Mouse (Mus musculus) heart, embryonic 15.5 days (tissue): ENCODE measurements around the gene AI837181. TPM values are rescaled to one million over a fixed set of nuclear protein-coding genes. Genes with fewer than 3 reads are reported as not detected.
A peak's percentile ranks its signal among the peaks of the same experiment; 100 is the strongest.

Source experiments
- ATAC-seq: fragments of 200-750 bp; cut with Nextera tagmentation; replicated peaks from 2 replicates; pipeline ENCODE4 v1.8.0; 2017; ENCODE audit warnings: low read depth, moderate TSS enrichment; ENCODE audit not compliant: insufficient number of reproducible peaks, insufficient read depth, low FRiP score
- H3K27ac ChIP-seq: fragments of 300-500 bp; sonication (generic); 2 replicates; pipeline ENCODE4 v1.5.1; 2015; ENCODE audit warnings: mild to moderate bottlenecking, inconsistent platforms
- H3K27me3 ChIP-seq: fragments of 300-500 bp; sonication (generic); 2 replicates; pipeline ENCODE4 v1.6.1; 2015; ENCODE audit warnings: inconsistent platforms
- H3K36me3 ChIP-seq: fragments of 300-500 bp; sonication (generic); 2 replicates; pipeline ENCODE4 v1.6.1; 2015; ENCODE audit warnings: mild to moderate bottlenecking, inconsistent platforms
- H3K4me1 ChIP-seq: fragments of 300-500 bp; sonication (generic); replicated peaks from 2 replicates; pipeline ENCODE4 v1.6.1; 2015; ENCODE audit warnings: inconsistent platforms
- H3K4me2 ChIP-seq: fragments of 300-500 bp; sonication (generic); 2 replicates; pipeline ENCODE4 v1.6.1; 2015; ENCODE audit warnings: inconsistent platforms, mild to moderate bottlenecking, moderate library complexity
- H3K4me3 ChIP-seq: fragments of 300-500 bp; sonication (generic); 2 replicates; pipeline ENCODE4 v1.5.1; 2015; ENCODE audit warnings: mild to moderate bottlenecking, inconsistent platforms
- H3K9ac ChIP-seq: fragments of 300-500 bp; sonication (generic); 2 replicates; pipeline ENCODE4 v1.6.1; 2015; ENCODE audit warnings: mild to moderate bottlenecking, inconsistent platforms
- H3K9me3 ChIP-seq: fragments of 300-500 bp; sonication (generic); replicated peaks from 2 replicates; pipeline ENCODE4 v1.6.1; 2016; ENCODE audit warnings: inconsistent platforms
- WGBS: fragments of 180-500 bp; shearing (Covaris S2); methylation state at CpG from one replicate; pipeline ENCODE4 v1.1.7; 2015; ENCODE audit warnings: mixed read lengths; 5-methylcytosine and 5-hydroxymethylcytosine counted together
- polyA plus RNA-seq: library from polyadenylated mRNA; unstranded; fragments of >200 nt; fragmentation: Nextera tagmentation; extraction: Ambion mirVana; gene quantifications from 2 replicates; pipeline ENCODE4 v1.2.1, GENCODE M21; 2015

The AI837181 gene
- polyA plus RNA-seq, 1 experiment from 2014 or later: 34.8 TPM

GRCm38 (mm10) chr19:5474281-5475068 lies 49.5 kb downstream of the AI837181 start:
- H3K4me3 ChIP-seq: peak overlapping the region; percentile 68
- H3K27me3 ChIP-seq: no peaks in the 10 kb centered on the region
- ATAC-seq: peak; percentile 47
- WGBS: under 1% methylated on average over 47 of the region's 68 CpGs
- peaks cover 9% of the 10 kb centered on the region; the same call in 1 of the 2 replicates for H3K36me3 ChIP-seq
- peak overlapping the region; percentile 81 for H3K27ac ChIP-seq
- H3K4me1 ChIP-seq: peaks cover 23% of the 10 kb centered on the region
- H3K4me2 ChIP-seq: peak overlapping the region; percentile 90
- H3K9ac ChIP-seq: peak overlapping the region; percentile 73
- no peaks in the 10 kb centered on the region for H3K9me3 ChIP-seq

- Histone ChIP-seq H3K9me3 (no peaks in the 10 kb centered on the region), H3K36me3 (peaks cover 14% of the 10 kb centered on the region), H3K27me3 (no peaks in the 10 kb centered on the region), H3K9ac (peak overlapping the region; percentile 73), H3K4me2 (peak overlapping the region; percentile 90), H3K4me1 (peaks cover 23% of the 10 kb centered on the region), H3K27ac (peak overlapping the region; percentile 81), H3K4me3 (peak overlapping the region; percentile 68)
- ATAC-seq: no peak
- WGBS: 18% methylated on average over 13 of the region's 13 CpGs
Measured at GRCm38 (mm10) chr19:5475069-5475714, 50.2 kb downstream of the AI837181 start.

Other genes with a start within 250 kb of the AI837181 start
- gene Pacs1, start 152.0 kb upstream of the AI837181 start, polyA plus RNA-seq: 15.1 and 21.6 TPM in 2 replicates
- 195 and 216 TPM in 2 replicates for gene Sf3b2, start 129.7 kb upstream of the AI837181 start, polyA plus RNA-seq
- gene Gal3st3, start 126.8 kb upstream of the AI837181 start, polyA plus RNA-seq: 7.3 and 7.7 TPM in 2 replicates
- gene Catsper1, start 89.4 kb upstream of the AI837181 start, polyA plus RNA-seq: not detected in 2 replicates
- gene Cst6, start 75.6 kb upstream of the AI837181 start, polyA plus RNA-seq: 0.87 and 1.4 TPM in 2 replicates
- 35.3 and 45.7 TPM in 2 replicates for gene Eif1ad, start 58.4 kb upstream of the AI837181 start, polyA plus RNA-seq
- gene Banf1, start 58.0 kb upstream of the AI837181 start, polyA plus RNA-seq: 405 and 409 TPM in 2 replicates
- gene Sart1, start 36.4 kb upstream of the AI837181 start, polyA plus RNA-seq: 34.3 and 47.0 TPM in 2 replicates
- gene Tsga10ip, start 22.6 kb upstream of the AI837181 start, polyA plus RNA-seq: 2.0 TPM in 2 replicates
- 205 and 220 TPM in 2 replicates for gene Drap1, start 165 bp upstream of the AI837181 start, polyA plus RNA-seq
- not detected in 2 replicates for gene Fosl1, start 22.4 kb downstream of the AI837181 start, polyA plus RNA-seq
- gene Ccdc85b, start 32.8 kb downstream of the AI837181 start, polyA plus RNA-seq: 9.0 and 9.9 TPM in 2 replicates
- 97.9 and 106 TPM in 2 replicates for gene Fibp, start 35.5 kb downstream of the AI837181 start, polyA plus RNA-seq
- gene Ctsw, start 43.4 kb downstream of the AI837181 start, polyA plus RNA-seq: 1.4 and 3.5 TPM in 2 replicates
- gene Efemp2, start 48.8 kb downstream of the AI837181 start, polyA plus RNA-seq: 65.6 and 95.4 TPM in 2 replicates
- gene Mus81, start 63.3 kb downstream of the AI837181 start, polyA plus RNA-seq: 33.8 and 48.7 TPM in 2 replicates
- 1,578 and 1,766 TPM in 2 replicates for gene Cfl1, start 65.3 kb downstream of the AI837181 start, polyA plus RNA-seq
- 0.14 and 0.16 TPM in 2 replicates for gene 1700020D05Rik, start 78.6 kb downstream of the AI837181 start, polyA plus RNA-seq
- 15.8 and 17.6 TPM in 2 replicates for gene Snx32, start 85.4 kb downstream of the AI837181 start, polyA plus RNA-seq
- 0.25 and 0.87 TPM in 2 replicates for gene Ovol1, start 135.5 kb downstream of the AI837181 start, polyA plus RNA-seq
- gene Ap5b1, start 142.9 kb downstream of the AI837181 start, polyA plus RNA-seq: 2.0 and 4.5 TPM in 2 replicates
- gene Rnaseh2c, start 176.7 kb downstream of the AI837181 start, polyA plus RNA-seq: 89.7 and 96.1 TPM in 2 replicates
- 29.6 and 35.3 TPM in 2 replicates for gene Kat5, start 185.1 kb downstream of the AI837181 start, polyA plus RNA-seq
- gene Rela, start 212.3 kb downstream of the AI837181 start, polyA plus RNA-seq: 33.2 and 46.7 TPM in 2 replicates
- gene Sipa1, start 238.6 kb downstream of the AI837181 start, polyA plus RNA-seq: 20.6 and 33.5 TPM in 2 replicates